Mouse (Mus musculus): ENCODE measurements at regions not wholly inside any gene's neighbourhood (a gene's known extent, or its start where the extent isn't known, plus 50 kb on each side); places are given as distances from the start of the nearest gene placed in this dataset.

GRCm38 (mm10) chr11:111256596-111256995, 190.6 kb downstream of the Kcnj2 start:
- Histone ChIP-seq H3K36me3 (replicated peaks; ENCODE audit: control insufficient read depth, insufficient read depth, low read depth) (no peaks in the 10 kb centered on the region), H3K4me3 (ENCODE audit: insufficient read depth in 1 of 2, low read depth in 2 of 2, low read length in 2 of 2) (no peak overlapping the region), H3K9me3 (ENCODE audit: control insufficient read depth, low read length) (no peaks in the 10 kb centered on the region), H3K4me2 (ENCODE audit: low read depth) (no peak overlapping the region), H3K9ac (replicated peaks) (no peak overlapping the region), H3K4me1 (replicated peaks; ENCODE audit: control insufficient read depth in 2 of 2, insufficient read depth in 2 of 2, low read length in 1 of 2) (no peaks in the 10 kb centered on the region), H3K27me3 (ENCODE audit: control insufficient read depth, insufficient read depth, low read length) (no peaks in the 10 kb centered on the region), H3K27ac (no peak overlapping the region)
- no peak for ATAC-seq (ENCODE audit: insufficient read depth)
- no peak for DNase-seq (ENCODE audit: low read depth in 3 of 3, low spot score in 3 of 3)
- WGBS (ENCODE audit: insufficient replicate concordance), result 28% methylated on average over 3 of the region's 3 CpGs
- TF ChIP-seq CTCF (IDR thresholded peaks at IDR 0.05; ENCODE audit: low read depth), result no peak
- no peak for TF ChIP-seq EP300 (IDR thresholded peaks at IDR 0.05; ENCODE audit: low read depth)

GRCm38 (mm10) chr11:111260691-111261383, 194.9 kb downstream of the Kcnj2 start:
- no peak overlapping the region for H3K4me3 ChIP-seq (ENCODE audit: insufficient read depth in 1 of 2, low read depth in 2 of 2, low read length in 2 of 2)
- H3K9me3 ChIP-seq (ENCODE audit: control insufficient read depth, low read length), result no peaks in the 10 kb centered on the region
- no peaks in the 10 kb centered on the region for H3K4me1 ChIP-seq (replicated peaks; ENCODE audit: control insufficient read depth in 2 of 2, insufficient read depth in 2 of 2, low read length in 1 of 2)
- DNase-seq (ENCODE audit: low read depth in 3 of 3, low spot score in 3 of 3) (no peak), ATAC-seq (ENCODE audit: insufficient read depth) (no peak)
- 60% methylated on average over 11 of the region's 11 CpGs for WGBS (ENCODE audit: insufficient replicate concordance)
- H3K27ac ChIP-seq, result no peak overlapping the region
- no peak overlapping the region for H3K4me2 ChIP-seq (ENCODE audit: low read depth)
- no peak for TF ChIP-seq EP300 (IDR thresholded peaks at IDR 0.05; ENCODE audit: low read depth)
- TF ChIP-seq CTCF (IDR thresholded peaks at IDR 0.05; ENCODE audit: low read depth), result no peak
- no peaks in the 10 kb centered on the region for H3K27me3 ChIP-seq (ENCODE audit: control insufficient read depth, insufficient read depth, low read length)
- H3K36me3 ChIP-seq (replicated peaks; ENCODE audit: control insufficient read depth, insufficient read depth, low read depth), result no peaks in the 10 kb centered on the region
- no peak overlapping the region for H3K9ac ChIP-seq (replicated peaks)

GRCm38 (mm10) chr11:111273651-111274050, 207.7 kb downstream of the Kcnj2 start:
- DNase-seq (ENCODE audit: low read depth in 3 of 3, low spot score in 3 of 3) (no peak), ATAC-seq (ENCODE audit: insufficient read depth) (no peak)
- Histone ChIP-seq H3K9me3 (ENCODE audit: control insufficient read depth, low read length) (no peaks in the 10 kb centered on the region), H3K27ac (no peak overlapping the region), H3K36me3 (replicated peaks; ENCODE audit: control insufficient read depth, insufficient read depth, low read depth) (no peaks in the 10 kb centered on the region), H3K9ac (replicated peaks) (no peak overlapping the region), H3K4me3 (ENCODE audit: insufficient read depth in 1 of 2, low read depth in 2 of 2, low read length in 2 of 2) (no peak overlapping the region), H3K4me1 (replicated peaks; ENCODE audit: control insufficient read depth in 2 of 2, insufficient read depth in 2 of 2, low read length in 1 of 2) (no peaks in the 10 kb centered on the region), H3K27me3 (ENCODE audit: control insufficient read depth, insufficient read depth, low read length) (no peaks in the 10 kb centered on the region), H3K4me2 (ENCODE audit: low read depth) (no peak overlapping the region)
- TF ChIP-seq EP300 (IDR thresholded peaks at IDR 0.05; ENCODE audit: low read depth), result no peak
- TF ChIP-seq CTCF (IDR thresholded peaks at IDR 0.05; ENCODE audit: low read depth), result no peak

GRCm38 (mm10) chr11:111280769-111281168, 214.8 kb downstream of the Kcnj2 start:
- DNase-seq (ENCODE audit: low read depth in 3 of 3, low spot score in 3 of 3) (no peak), ATAC-seq (ENCODE audit: insufficient read depth) (no peak)
- 36% methylated on average over 2 of the region's 2 CpGs for WGBS (ENCODE audit: insufficient replicate concordance)
- Histone ChIP-seq H3K9me3 (ENCODE audit: control insufficient read depth, low read length) (no peaks in the 10 kb centered on the region), H3K9ac (replicated peaks) (no peak overlapping the region), H3K4me1 (replicated peaks; ENCODE audit: control insufficient read depth in 2 of 2, insufficient read depth in 2 of 2, low read length in 1 of 2) (no peaks in the 10 kb centered on the region), H3K4me2 (ENCODE audit: low read depth) (no peak overlapping the region), H3K36me3 (replicated peaks; ENCODE audit: control insufficient read depth, insufficient read depth, low read depth) (no peaks in the 10 kb centered on the region), H3K27me3 (ENCODE audit: control insufficient read depth, insufficient read depth, low read length) (no peaks in the 10 kb centered on the region), H3K27ac (no peak overlapping the region), H3K4me3 (ENCODE audit: insufficient read depth in 1 of 2, low read depth in 2 of 2, low read length in 2 of 2) (no peak overlapping the region)
- TF ChIP-seq EP300 (IDR thresholded peaks at IDR 0.05; ENCODE audit: low read depth), result no peak
- TF ChIP-seq CTCF (IDR thresholded peaks at IDR 0.05; ENCODE audit: low read depth), result no peak

- H3K9me3 ChIP-seq (ENCODE audit: control insufficient read depth, low read length), result no peaks in the 10 kb centered on the region
- H3K27ac ChIP-seq, result no peak overlapping the region
- 44% methylated on average over 7 of the region's 7 CpGs for WGBS (ENCODE audit: insufficient replicate concordance)
- no peak overlapping the region for H3K4me2 ChIP-seq (ENCODE audit: low read depth)
- no peaks in the 10 kb centered on the region for H3K4me1 ChIP-seq (replicated peaks; ENCODE audit: control insufficient read depth in 2 of 2, insufficient read depth in 2 of 2, low read length in 1 of 2)
- no peaks in the 10 kb centered on the region for H3K27me3 ChIP-seq (ENCODE audit: control insufficient read depth, insufficient read depth, low read length)
- H3K36me3 ChIP-seq (replicated peaks; ENCODE audit: control insufficient read depth, insufficient read depth, low read depth), result no peaks in the 10 kb centered on the region
- no peak overlapping the region for H3K4me3 ChIP-seq (ENCODE audit: insufficient read depth in 1 of 2, low read depth in 2 of 2, low read length in 2 of 2)
- DNase-seq (ENCODE audit: low read depth in 3 of 3, low spot score in 3 of 3) (no peak), ATAC-seq (ENCODE audit: insufficient read depth) (no peak)
- TF ChIP-seq CTCF (IDR thresholded peaks at IDR 0.05; ENCODE audit: low read depth) (no peak), EP300 (IDR thresholded peaks at IDR 0.05; ENCODE audit: low read depth) (no peak)
- no peak overlapping the region for H3K9ac ChIP-seq (replicated peaks)
Measured at GRCm38 (mm10) chr11:111281237-111282160, 215.5 kb downstream of the Kcnj2 start.

Data from liver, embryonic 14.5 days (tissue).